Mouse (Mus musculus) CD4-positive, CD25-positive, alpha-beta regulatory T cell, adult 2 months (primary cell): ENCODE data around the gene Irs1.

Experiments used
- DNase-seq: peaks from one replicate; pipeline ENCODE4 v3.0.0-alpha.2; 2012; ENCODE audit warnings: low read depth, low spot score

The Irs1 gene

DNA sequence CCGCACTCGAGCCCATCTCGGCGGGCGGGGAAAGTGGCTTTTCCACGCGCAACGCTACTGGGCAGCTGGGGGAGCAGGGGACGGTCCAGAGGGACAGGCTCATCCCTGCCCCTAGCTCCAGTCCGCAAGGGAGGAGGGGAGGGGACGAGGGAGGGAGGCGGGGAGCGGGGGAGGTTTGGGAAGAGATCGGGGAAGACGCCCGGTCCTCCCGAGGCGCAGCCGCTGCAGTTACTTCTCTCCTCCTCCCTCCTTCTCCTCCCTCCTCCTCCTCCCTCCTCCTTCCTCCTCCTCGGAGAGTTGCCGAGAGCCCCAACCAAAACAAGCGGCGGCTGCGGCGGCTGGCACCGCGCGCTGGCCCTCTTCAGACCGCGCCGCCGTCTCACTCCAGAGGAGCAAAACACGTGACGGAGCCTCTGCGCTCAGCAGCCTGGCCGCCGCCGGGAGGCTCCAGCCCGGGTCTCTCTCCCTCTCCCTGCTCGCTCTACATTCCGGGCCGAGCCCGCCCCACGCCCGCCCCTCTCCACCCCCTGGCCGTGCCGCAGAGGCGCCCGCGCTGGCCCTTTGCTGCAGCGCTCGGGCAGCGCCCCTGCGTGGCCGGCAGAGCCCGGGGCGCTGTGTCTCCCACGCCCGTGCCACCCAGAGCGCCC lies at the start of gene Irs1:
Gene Irs1 (minus strand): TSS at position 266 of the 647 bp plus-strand sequence.
- peak; percentile 46 for DNase-seq

GRCm38 (mm10) chr1:82334506-82334905 lies 43.3 kb upstream of the Irs1 start:
- no peak for DNase-seq

- no peak for DNase-seq
Measured at GRCm38 (mm10) chr1:82329954-82330247, 38.7 kb upstream of the Irs1 start.

GRCm38 (mm10) chr1:82329237-82329953 lies 38.2 kb upstream of the Irs1 start:
- DNase-seq = no peak

- no peak for DNase-seq
Measured at GRCm38 (mm10) chr1:82328033-82328775, 37.0 kb upstream of the Irs1 start.

DNA sequence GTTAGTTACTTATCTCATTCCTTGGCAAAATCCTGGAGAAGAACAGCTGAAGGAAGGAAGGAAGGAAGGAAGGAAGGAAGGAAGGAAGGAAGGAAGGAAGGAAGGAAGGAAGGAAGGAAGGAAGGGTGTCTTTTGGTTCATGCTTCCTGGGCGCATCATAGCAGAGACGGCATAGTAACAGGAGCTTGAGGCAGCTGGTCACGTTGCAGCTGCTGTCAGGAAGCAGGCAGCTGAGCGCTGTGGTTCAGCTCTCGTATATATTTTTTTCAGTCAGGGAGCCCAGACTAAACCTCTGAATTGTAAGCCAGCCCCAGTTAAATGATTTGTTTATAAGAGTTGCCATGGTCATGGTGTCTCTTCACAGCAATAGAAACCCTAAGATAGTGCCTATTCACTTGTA lies 34.9 kb upstream of the Irs1 start:
- DNase-seq = no peak

DNA sequence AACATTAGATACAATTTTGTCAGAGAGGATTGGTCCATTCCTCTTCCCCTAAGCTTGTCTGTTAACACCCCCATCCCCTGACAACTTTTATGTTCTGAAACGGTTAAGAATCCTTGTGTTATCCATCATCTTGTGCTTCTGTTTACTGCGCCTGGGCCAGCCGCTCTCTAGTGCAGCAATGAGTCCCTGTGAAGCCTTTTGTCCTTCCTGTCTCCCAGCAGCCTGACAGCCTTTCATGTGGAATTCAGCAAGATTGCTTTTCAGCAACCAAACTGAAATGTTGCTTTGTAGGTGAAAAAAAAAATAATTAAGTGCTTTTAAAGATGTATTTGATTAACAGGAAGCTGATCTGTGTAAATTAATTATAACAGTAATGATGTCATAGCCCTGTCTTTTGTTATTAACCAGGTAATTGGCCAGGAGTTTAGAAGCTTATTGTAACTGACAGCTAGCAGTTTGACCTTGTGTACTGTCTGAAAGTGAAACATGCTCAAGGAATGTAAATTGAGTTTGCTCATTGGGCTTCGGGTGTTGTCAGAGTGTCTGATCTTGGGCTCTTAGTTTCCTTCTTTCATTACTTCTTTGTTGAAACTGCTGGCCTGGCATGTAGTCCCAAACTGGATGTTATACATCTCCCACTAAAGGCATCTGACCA lies 33.0 kb upstream of the Irs1 start:
- DNase-seq = no peak

GRCm38 (mm10) chr1:82321441-82321840 lies 30.2 kb upstream of the Irs1 start:
- no peak for DNase-seq

GRCm38 (mm10) chr1:82320864-82321263 lies 29.6 kb upstream of the Irs1 start:
- no peak for DNase-seq

GRCm38 (mm10) chr1:82320456-82320855 lies 29.2 kb upstream of the Irs1 start:
- no peak for DNase-seq

DNA sequence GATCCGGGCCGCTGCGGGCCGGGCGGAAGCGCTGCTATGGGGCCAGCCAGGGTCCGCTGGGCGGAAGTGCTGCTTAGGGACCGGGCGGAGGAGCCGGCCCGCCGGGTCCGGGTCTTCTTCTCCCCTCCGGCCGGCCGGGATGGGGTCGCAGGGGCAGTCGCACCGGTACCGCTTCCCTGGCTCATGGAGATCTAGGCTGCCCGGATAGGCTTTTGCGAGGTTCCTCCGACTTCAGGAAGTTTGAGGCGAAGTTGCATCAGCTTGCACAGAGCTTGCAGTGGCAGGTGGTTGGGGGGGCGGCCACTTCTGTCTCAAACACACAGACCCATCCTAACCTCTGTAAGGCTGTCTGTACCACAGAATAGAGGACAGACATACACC lies 25.5 kb upstream of the Irs1 start:
- peak; percentile 68 for DNase-seq

DNA sequence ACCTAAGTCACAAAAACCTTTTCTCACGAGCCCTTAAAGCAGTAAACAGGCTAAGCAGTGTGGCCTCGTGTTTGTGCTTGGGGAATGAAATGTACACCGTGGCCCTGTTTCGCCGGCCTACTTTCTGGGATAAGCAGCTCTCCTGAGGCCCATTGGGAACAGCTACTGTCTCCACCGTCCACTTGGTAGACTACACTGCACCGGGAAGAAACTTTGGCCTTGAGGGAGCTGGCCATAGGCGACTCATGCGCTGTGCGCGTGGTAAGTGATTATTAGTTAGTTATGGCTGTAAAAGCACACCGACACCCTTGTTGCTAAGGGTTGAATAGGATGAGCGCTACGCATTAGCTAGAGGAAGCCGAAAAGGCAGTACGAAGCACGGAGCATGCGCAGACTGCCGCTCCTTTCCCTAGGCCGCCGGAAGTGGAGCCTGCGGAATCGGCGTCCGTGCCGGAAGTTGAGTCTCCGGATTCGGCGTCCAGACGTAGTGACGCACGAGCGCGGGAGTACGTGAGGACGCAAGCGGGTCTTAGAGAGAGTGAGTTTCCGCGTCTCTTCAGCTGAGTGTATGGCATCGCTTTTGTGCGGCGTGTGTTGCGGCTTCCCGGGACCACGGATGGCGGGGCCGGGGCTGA lies 25.0 kb upstream of the Irs1 start, which contains the start of gene Rhbdd1:
Gene Rhbdd1 (plus strand): TSS at position 342 of the 635 bp plus-strand sequence.
- DNase-seq = peak; percentile 99

- DNase-seq = no peak
Measured at GRCm38 (mm10) chr1:82304483-82304882, 13.3 kb upstream of the Irs1 start.

GRCm38 (mm10) chr1:82298586-82298985 lies 7.4 kb upstream of the Irs1 start:
- DNase-seq = no peak

GRCm38 (mm10) chr1:82294102-82294501 lies 2.9 kb upstream of the Irs1 start:
- peak; percentile 72 for DNase-seq

- peak; percentile 25 for DNase-seq
Measured at GRCm38 (mm10) chr1:82292771-82293170, 1.6 kb upstream of the Irs1 start.

- no peak for DNase-seq
Measured at GRCm38 (mm10) chr1:82291930-82292712, 905 bp upstream of the Irs1 start.

DNA sequence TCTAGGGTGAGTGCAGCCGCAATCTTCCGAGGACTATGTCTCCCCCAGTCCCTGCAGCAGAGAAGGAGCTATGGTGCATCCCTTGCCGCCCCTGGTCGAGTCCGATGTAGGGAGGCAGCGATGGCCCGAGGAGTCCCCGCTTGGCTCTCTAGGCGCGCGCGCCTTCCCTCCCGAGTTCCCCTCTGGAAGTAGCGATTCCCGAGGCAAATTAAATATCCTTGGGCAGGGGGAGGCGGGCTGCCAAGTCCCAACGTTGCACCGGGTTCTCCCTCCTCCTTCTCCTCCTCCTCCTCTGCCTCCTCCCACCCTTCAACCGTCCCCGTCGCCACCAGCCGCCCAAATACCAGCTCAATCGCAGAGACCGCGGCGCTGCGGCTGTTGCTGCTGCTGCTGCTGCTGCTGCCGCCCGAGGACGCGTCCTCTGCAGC lies 479 bp downstream of the Irs1 start:
- peak; percentile 52 for DNase-seq

DNA sequence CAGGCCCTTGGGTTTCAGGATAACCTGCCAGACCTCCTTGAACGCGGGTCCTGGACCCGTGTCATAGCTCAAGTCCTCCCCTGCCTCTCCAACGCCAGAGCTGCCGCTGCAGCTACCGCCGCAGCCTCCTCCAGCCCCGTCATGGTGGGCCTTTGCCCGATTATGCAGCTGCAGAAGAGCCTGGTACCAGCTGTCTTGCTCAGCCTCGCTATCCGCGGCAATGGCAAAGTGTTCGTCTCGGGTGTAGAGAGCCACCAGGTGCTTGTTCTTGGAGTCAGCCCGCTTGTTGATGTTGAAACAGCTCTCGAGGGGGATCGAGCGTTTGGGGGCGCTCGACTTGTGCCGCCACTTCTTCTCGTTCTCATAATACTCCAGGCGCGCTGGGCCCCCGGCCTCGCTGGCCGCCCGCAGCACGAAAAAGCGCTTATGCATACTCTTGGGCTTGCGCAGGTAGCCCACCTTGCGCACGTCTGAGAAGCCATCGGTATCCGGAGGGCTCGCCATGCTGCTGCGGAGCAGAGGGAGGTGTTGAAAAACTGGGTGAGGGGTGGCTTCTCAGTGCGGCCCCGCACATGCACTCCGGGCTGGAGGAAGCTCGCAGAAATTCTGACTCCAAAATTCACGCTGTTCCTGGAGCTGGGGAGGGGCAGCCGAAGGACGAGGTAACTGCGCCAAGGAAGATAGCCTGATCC lies 1.1 kb downstream of the Irs1 start:
- no peak for DNase-seq
